Mouse (Mus musculus) heart, postnatal 0 days (tissue): Measurements from ENCODE around the gene Zdhhc20. TPM values are rescaled to one million over a fixed set of nuclear protein-coding genes. Genes with fewer than 3 reads are reported as not detected.
A peak's percentile ranks its signal among the peaks of the same experiment; 100 is the strongest.
"Not testable (repeated sequence)": the region's sequence is repeated elsewhere in the genome, so short reads cannot be mapped to it uniquely, and the experiment has no call there.

ENCODE experiments used
- ATAC-seq: fragments of 200-750 bp; cut with Nextera tagmentation; 2 replicates; pipeline ENCODE4 v1.8.0; 2017; ENCODE audit warnings: low read depth, moderate number of reproducible peaks, moderate library complexity; ENCODE audit not compliant: insufficient read depth
- DNase-seq: peaks from one replicate; pipeline ENCODE4 v3.0.0-alpha.2; 2016; ENCODE audit warnings: low spot score
- H3K27ac ChIP-seq: fragments of 300-500 bp; sonication (generic); 2 replicates; pipeline ENCODE4 v1.5.1; 2014; ENCODE audit warnings: low read depth, mild to moderate bottlenecking
- H3K27me3 ChIP-seq: fragments of 300-500 bp; sonication (generic); 2 replicates; pipeline ENCODE4 v1.6.1; 2014; ENCODE audit warnings: low read length, mixed read lengths; ENCODE audit not compliant: control insufficient read depth, insufficient read depth
- H3K36me3 ChIP-seq: fragments of 300-500 bp; sonication (generic); replicated peaks from 2 replicates; pipeline ENCODE4 v1.6.1; 2014; ENCODE audit warnings: low read length, mixed read lengths; ENCODE audit not compliant: control insufficient read depth, insufficient read depth
- H3K4me1 ChIP-seq: fragments of 300-500 bp; sonication (generic); 2 replicates; pipeline ENCODE4 v1.6.1; 2014; ENCODE audit warnings: antibody characterized with exemption; ENCODE audit not compliant: control insufficient read depth, insufficient read depth
- H3K4me2 ChIP-seq: fragments of 300-500 bp; sonication (generic); 2 replicates; pipeline ENCODE4 v1.6.1; 2014; ENCODE audit warnings: low read depth, mild to moderate bottlenecking, low read length, moderate library complexity
- H3K4me3 ChIP-seq: fragments of 300-500 bp; sonication (generic); 2 replicates; pipeline ENCODE4 v1.5.1; 2014; ENCODE audit warnings: low read depth, low read length
- H3K9ac ChIP-seq: fragments of 300-500 bp; sonication (generic); replicated peaks from 2 replicates; pipeline ENCODE4 v1.6.1; 2014; ENCODE audit warnings: low read depth, low read length, mixed read lengths
- H3K9me3 ChIP-seq: fragments of 300-500 bp; sonication (generic); replicated peaks from 2 replicates; pipeline ENCODE4 v1.6.1; 2016; ENCODE audit warnings: low read length; ENCODE audit not compliant: control insufficient read depth
- CTCF ChIP-seq: IDR thresholded peaks from 2 replicates; pipeline ENCODE4 v1.5.1; 2016; ENCODE audit warnings: antibody characterized with exemption, control low read depth, low read depth
- EP300 ChIP-seq: IDR thresholded peaks from 2 replicates; pipeline ENCODE4 v1.6.1; 2016; ENCODE audit warnings: antibody characterized with exemption, low read depth
- WGBS: fragments of 180-500 bp; shearing (Covaris S2); extraction: QIAGEN DNeasy Blood & Tissue Kit; methylation state at CpG from one replicate; pipeline ENCODE4 v1.1.7; 2014; 5-methylcytosine and 5-hydroxymethylcytosine counted together
- polyA plus RNA-seq: library from polyadenylated mRNA; unstranded; fragments of >200 nt; fragmentation: Nextera tagmentation; extraction: Ambion mirVana; gene quantifications from 2 replicates; pipeline ENCODE4 v1.2.1, GENCODE M21; 2015
- total RNA-seq: library from RNA; depleted of rRNA; stranded (reverse); fragments of >200 nt; gene quantifications from 2 replicates; pipeline ENCODE4 v1.2.3, GENCODE M21; 2014; ENCODE audit warnings: low replicate concordance

Gene Zdhhc20
- total and polyA plus RNA-seq, 2 experiments from 2014 or later: 13.2 to 28.6 TPM

DNA sequence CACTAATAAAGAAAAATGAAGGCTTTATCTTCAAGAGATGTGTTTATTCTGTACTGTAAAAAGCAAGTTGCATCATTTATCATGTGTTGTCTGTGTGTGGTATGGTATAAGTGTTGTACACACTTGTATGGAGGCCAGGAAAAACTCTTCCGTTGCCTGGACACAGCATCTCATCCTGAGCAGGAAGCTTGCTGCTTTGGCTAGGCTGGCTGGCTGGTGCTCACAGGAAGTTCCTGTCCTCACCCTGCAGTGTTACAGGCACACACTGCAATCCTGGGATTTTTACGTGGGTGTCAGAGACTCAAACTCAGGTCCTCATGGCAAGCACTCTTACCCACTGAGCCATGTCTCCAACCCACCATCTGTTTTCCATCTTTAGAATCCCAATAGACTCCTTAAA is 26.9 kb downstream of the Zdhhc20 start:
- WGBS: 27% methylated on average over 2 of the region's 2 CpGs
- DNase-seq (no peak), ATAC-seq (peak; percentile 39; the same call in 1 of the 2 replicates)
- Histone ChIP-seq H3K4me1 (no peaks in the 10 kb centered on the region), H3K4me3 (no peak overlapping the region), H3K9ac (no peak overlapping the region), H3K27ac (no peak overlapping the region), H3K36me3 (peaks cover 39% of the 10 kb centered on the region), H3K4me2 (no peak overlapping the region), H3K9me3 (no peaks in the 10 kb centered on the region), H3K27me3 (no peaks in the 10 kb centered on the region)
- no peak for TF ChIP-seq CTCF
- TF ChIP-seq EP300: no peak

- 85% methylated on average over 4 of the region's 4 CpGs for WGBS
These were observed 28.1 kb downstream of the Zdhhc20 start for GRCm38 (mm10) chr14:57861987-57862412.

DNA sequence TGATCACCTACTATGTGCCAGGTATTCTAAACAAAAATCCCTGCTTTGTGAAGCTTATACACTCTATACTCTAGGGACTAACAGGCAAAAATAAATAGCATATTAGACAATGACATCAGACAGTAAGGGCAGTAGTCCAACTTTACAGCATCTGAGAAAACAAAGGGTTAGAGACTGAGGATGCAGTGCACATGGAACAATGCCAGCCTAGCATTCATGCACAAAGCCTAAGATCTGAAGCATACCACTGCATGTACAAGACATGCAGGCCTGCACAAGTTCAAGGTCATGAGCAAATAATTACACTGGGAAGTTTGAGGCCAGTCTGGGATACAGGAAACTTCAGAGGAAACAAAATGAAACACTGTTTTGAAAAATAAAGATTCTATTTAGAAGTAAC is 30.6 kb downstream of the Zdhhc20 start:
- Histone ChIP-seq H3K4me3 (no peak overlapping the region), H3K36me3 (peaks cover 25% of the 10 kb centered on the region), H3K27me3 (no peaks in the 10 kb centered on the region), H3K9me3 (no peaks in the 10 kb centered on the region), H3K4me1 (no peaks in the 10 kb centered on the region), H3K4me2 (no peak overlapping the region), H3K27ac (no peak overlapping the region), H3K9ac (no peak overlapping the region)
- peak; percentile 57 for DNase-seq
- TF ChIP-seq EP300 (0 out of 2 replicates have a peak, but pooled peaks have one; percentile 51), CTCF (no peak)
- peak; percentile 53; the same call in 1 of the 2 replicates for ATAC-seq

More at GRCm38 (mm10) chr14:57861987-57862412, 28.1 kb downstream of the Zdhhc20 start:
- Histone ChIP-seq H3K4me3 (no peak overlapping the region), H3K9me3 (no peaks in the 10 kb centered on the region), H3K4me1 (no peaks in the 10 kb centered on the region), H3K27me3 (no peaks in the 10 kb centered on the region), H3K27ac (no peak overlapping the region), H3K36me3 (peaks cover 38% of the 10 kb centered on the region), H3K4me2 (no peak overlapping the region), H3K9ac (no peak overlapping the region)
- TF ChIP-seq CTCF: no peak
- DNase-seq (no peak), ATAC-seq (no peak)

DNA sequence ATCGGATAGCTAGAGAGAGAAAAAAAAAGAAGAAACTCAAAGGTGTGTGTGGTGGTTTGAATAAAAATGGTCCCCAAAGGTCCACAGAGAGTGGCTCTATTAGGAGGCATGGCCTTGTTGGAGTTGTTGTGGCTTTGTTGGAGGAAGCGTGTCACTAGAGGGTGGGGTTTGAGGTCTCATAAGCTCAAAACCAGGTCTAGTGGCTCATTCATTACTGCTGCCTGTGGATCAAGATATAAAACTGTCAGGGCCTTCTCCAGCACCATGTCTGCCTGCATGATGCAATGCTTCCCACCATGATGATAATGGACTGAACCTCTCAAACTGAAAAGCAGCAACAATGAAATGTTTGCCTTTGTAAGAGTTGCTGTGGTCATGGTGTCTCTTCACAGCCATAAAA is 31.5 kb downstream of the Zdhhc20 start:
- no peak for TF ChIP-seq CTCF
- TF ChIP-seq EP300: no peak
- DNase-seq: no peak
- H3K4me3 ChIP-seq: no peak overlapping the region
- H3K27me3 ChIP-seq: no peaks in the 10 kb centered on the region
- H3K4me2 ChIP-seq: no peak overlapping the region
- whole genome bisulfite sequencing: 96% methylated on average over 2 of the region's 2 CpGs
- peaks cover 27% of the 10 kb centered on the region for H3K36me3 ChIP-seq
- no peaks in the 10 kb centered on the region for H3K9me3 ChIP-seq
- H3K4me1 ChIP-seq: no peaks in the 10 kb centered on the region
- no peak overlapping the region for H3K9ac ChIP-seq
- no peak overlapping the region for H3K27ac ChIP-seq
- no peak for ATAC-seq

DNA sequence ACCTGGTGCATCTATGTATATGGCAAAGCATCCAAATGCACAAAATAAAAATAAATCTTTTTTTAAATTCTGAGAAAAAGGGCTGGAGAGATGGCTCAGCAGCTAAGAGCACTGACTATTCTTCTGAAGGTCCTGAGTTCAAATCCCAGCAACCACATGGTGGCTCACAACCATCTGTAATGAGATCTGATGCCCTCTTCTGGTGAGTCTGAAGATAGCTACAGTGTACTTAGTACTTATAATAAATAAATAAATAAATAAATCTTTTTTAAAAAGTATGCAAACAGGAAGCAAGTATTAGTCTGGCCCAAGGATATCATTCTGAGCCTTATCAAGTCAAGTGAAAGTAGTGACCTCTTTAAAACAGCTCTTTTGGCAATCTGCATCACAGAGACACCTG is 34.0 kb downstream of the Zdhhc20 start:
- not testable (repeated sequence) for H3K27me3 ChIP-seq, H3K4me3 ChIP-seq, H3K9ac ChIP-seq, ATAC-seq, H3K9me3 ChIP-seq, DNase-seq, H3K4me1 ChIP-seq, H3K4me2 ChIP-seq, H3K27ac ChIP-seq
- peaks cover 27% of the 10 kb centered on the region for H3K36me3 ChIP-seq

DNA sequence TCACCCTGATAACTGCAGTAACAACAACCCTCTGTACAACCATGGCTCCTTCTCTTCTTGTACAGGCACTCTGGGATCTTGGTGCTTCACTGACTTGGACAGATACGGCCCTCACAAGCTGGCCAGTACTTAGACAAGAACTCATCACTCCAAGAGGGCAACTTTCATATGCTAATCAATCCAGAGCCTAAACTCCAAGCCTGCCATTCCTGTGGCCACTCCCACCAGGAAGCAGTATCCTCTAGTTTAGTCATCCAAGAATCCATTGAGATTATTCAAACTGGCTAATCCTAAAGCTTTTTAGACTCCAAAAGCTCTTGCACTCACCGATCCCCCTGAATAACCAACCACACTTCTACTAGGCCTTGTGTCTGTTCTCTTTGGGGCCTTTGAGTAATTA is 37.1 kb downstream of the Zdhhc20 start:
- no peak for TF ChIP-seq EP300
- TF ChIP-seq CTCF: no peak
- Histone ChIP-seq H3K27me3 (no peaks in the 10 kb centered on the region), H3K9ac (no peak overlapping the region), H3K4me2 (no peak overlapping the region), H3K27ac (no peak overlapping the region), H3K36me3 (peaks cover 14% of the 10 kb centered on the region), H3K4me3 (no peak overlapping the region), H3K9me3 (no peaks in the 10 kb centered on the region), H3K4me1 (no peaks in the 10 kb centered on the region)
- WGBS: 88% methylated on average over 2 of the region's 2 CpGs
- DNase-seq (no peak), ATAC-seq (no peak)
